ENCODE assay signal across 12 mouse cellular contexts in the genomic region with DNA sequence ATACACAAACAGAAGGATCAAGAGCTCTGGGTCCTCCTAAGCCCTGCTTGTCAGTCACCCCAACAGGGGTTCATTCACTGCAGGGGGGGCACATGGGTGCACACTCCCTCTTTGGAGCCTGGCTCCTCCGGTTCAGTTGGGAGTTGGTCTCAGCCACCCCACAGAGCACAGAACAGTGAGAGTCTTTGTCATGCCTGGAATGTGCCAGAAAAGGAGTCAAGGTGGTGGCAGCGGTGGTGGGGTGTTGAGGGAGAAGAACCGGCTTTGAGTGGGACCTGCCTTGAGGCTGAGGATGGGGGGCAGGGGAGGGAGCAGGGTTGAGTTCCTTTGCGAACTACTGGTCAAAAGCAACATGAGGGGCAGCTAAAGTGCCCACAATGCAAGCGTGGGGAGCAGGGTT. TPM values are rescaled to one million over a fixed set of nuclear protein-coding genes. Genes with fewer than 3 reads are reported as not detected.
"Had no signal": no experiment of that assay in that cellular context is flagged by ENCODE, and none has a peak within 500 bp of the region (broad histone marks: within the 10 kb centered on the region; RNA-seq: fewer than 3 reads in every experiment).

No protein-coding gene starts in this region.

- H3K36me3 ChIP-seq: limb, embryonic 12.5 days; liver, embryonic 13.5 days; midbrain, embryonic 13.5 days; stomach, embryonic 15.5 days had no signal

- H3K9ac ChIP-seq: limb, embryonic 12.5 days; liver, embryonic 13.5 days; liver, postnatal 0 days; midbrain, embryonic 13.5 days; stomach, embryonic 15.5 days had no signal

- ATAC-seq: intestine, postnatal 0 days; liver, postnatal 0 days; midbrain, embryonic 13.5 days had no signal

- H3K4me3 ChIP-seq: limb, embryonic 12.5 days; liver, embryonic 13.5 days; midbrain, embryonic 13.5 days; stomach, embryonic 15.5 days had no signal

- DNase-seq: kidney, adult 8-10 months; kidney, postnatal 25 days; liver; liver, embryonic 13.5 days; liver, postnatal 0 days; right cerebral cortex, postnatal 14 days; thymus, postnatal 4 days had no signal

- H3K27me3 ChIP-seq: stomach, embryonic 15.5 days had no signal

- H3K9me3 ChIP-seq: liver, embryonic 13.5 days; midbrain, embryonic 13.5 days; stomach, embryonic 15.5 days had no signal

- H3K27ac ChIP-seq: limb, embryonic 12.5 days; liver, embryonic 13.5 days; midbrain, embryonic 13.5 days; stomach, embryonic 15.5 days had no signal

- H3K4me2 ChIP-seq: limb, embryonic 12.5 days; liver, embryonic 13.5 days; midbrain, embryonic 13.5 days; stomach, embryonic 15.5 days had no signal

RNA-seq across cellular contexts. Expression of a gene that starts 37.8 kb away (rescaled TPM):
- total RNA-seq: megakaryocyte progenitor cell, adult 5-6 weeks had no signal
